Mouse (Mus musculus): ENCODE data around the gene Spin1. TPM values are rescaled to one million over a fixed set of nuclear protein-coding genes. Genes with fewer than 3 reads are reported as not detected.
A peak's percentile ranks its signal among the peaks of the same experiment; 100 is the strongest.
"Not testable (repeated sequence)": the region's sequence is repeated elsewhere in the genome, so short reads cannot be mapped to it uniquely, and the experiment has no call there.

Gene Spin1
- total RNA-seq (2021) = 100 to 1,000 TPM; 165 to 172 TPM

- peak; percentile 85 for DNase-seq
These were observed at the start of gene Spin1 for GRCm38 (mm10) chr13:51100233-51101015. Gene Spin1 (plus strand): TSS chr13:51100880.

- no peak for DNase-seq
These were observed 49.7 kb upstream of the Spin1 start for GRCm38 (mm10) chr13:51051016-51051415.

GRCm38 (mm10) chr13:51052408-51052807 lies 48.3 kb upstream of the Spin1 start:
- no peak for DNase-seq

GRCm38 (mm10) chr13:51063024-51063423 lies 37.7 kb upstream of the Spin1 start:
- DNase-seq = no peak

GRCm38 (mm10) chr13:51063721-51064120 lies 37.0 kb upstream of the Spin1 start:
- DNase-seq = no peak

- no peak for DNase-seq
These were observed 36.3 kb upstream of the Spin1 start for GRCm38 (mm10) chr13:51064429-51064828.

GRCm38 (mm10) chr13:51071063-51071680 lies 29.5 kb upstream of the Spin1 start:
- DNase-seq = no peak

- no peak for DNase-seq
These were observed 28.9 kb upstream of the Spin1 start for GRCm38 (mm10) chr13:51071763-51072276.

- no peak for DNase-seq
These were observed 27.5 kb upstream of the Spin1 start for GRCm38 (mm10) chr13:51072917-51073843.

GRCm38 (mm10) chr13:51074081-51074680 lies 26.5 kb upstream of the Spin1 start:
- no peak for DNase-seq

- DNase-seq = not testable (repeated sequence)
These were observed 24.5 kb upstream of the Spin1 start for GRCm38 (mm10) chr13:51076191-51076590.

GRCm38 (mm10) chr13:51078586-51078985 lies 22.1 kb upstream of the Spin1 start:
- DNase-seq = not testable (repeated sequence)

GRCm38 (mm10) chr13:51080801-51081200 lies 19.9 kb upstream of the Spin1 start:
- DNase-seq = no peak

- no peak for DNase-seq
These were observed 16.4 kb upstream of the Spin1 start for GRCm38 (mm10) chr13:51084241-51084640.

GRCm38 (mm10) chr13:51085941-51086340 lies 14.7 kb upstream of the Spin1 start:
- no peak for DNase-seq

GRCm38 (mm10) chr13:51087253-51087652 lies 13.4 kb upstream of the Spin1 start:
- DNase-seq = no peak

GRCm38 (mm10) chr13:51088207-51088606 lies 12.5 kb upstream of the Spin1 start:
- no peak for DNase-seq

GRCm38 (mm10) chr13:51089058-51089457 lies 11.6 kb upstream of the Spin1 start:
- DNase-seq = no peak

- no peak for DNase-seq
These were observed 10.5 kb upstream of the Spin1 start for GRCm38 (mm10) chr13:51090105-51090661.

- DNase-seq = no peak
These were observed 7.2 kb upstream of the Spin1 start for GRCm38 (mm10) chr13:51093430-51093829.

- no peak for DNase-seq
These were observed 6.1 kb upstream of the Spin1 start for GRCm38 (mm10) chr13:51094323-51095195.

Data from layer of hippocampus, postnatal 36 days (tissue).